Mouse (Mus musculus): ENCODE measurements around the gene Btbd2. TPM values are rescaled to one million over a fixed set of nuclear protein-coding genes. Genes with fewer than 3 reads are reported as not detected.

Gene Btbd2
- polyA plus RNA-seq, 1 experiment from 2014 or later, result 71.8 TPM

GRCm38 (mm10) chr10:80700038-80700504 is 43.2 kb upstream of the Btbd2 start:
- no peaks in the 10 kb centered on the region for H3K36me3 ChIP-seq (ENCODE audit: control insufficient read depth, insufficient read depth, low read length)
- no peaks in the 10 kb centered on the region for H3K9me3 ChIP-seq (replicated peaks; ENCODE audit: control insufficient read depth, low read length, poor library complexity, severe bottlenecking)
- no peak overlapping the region for H3K4me3 ChIP-seq (ENCODE audit: low read depth, low read length)
- no peak overlapping the region; the same call in 1 of the 2 replicates for H3K4me2 ChIP-seq (ENCODE audit: low read length)
- H3K9ac ChIP-seq (ENCODE audit: low read depth, low read length), result peak overlapping the region; percentile 16; the same call in 1 of the 2 replicates
- H3K4me1 ChIP-seq (ENCODE audit: control insufficient read depth, insufficient read depth, low read length), result peaks cover 29% of the 10 kb centered on the region
- 91% methylated on average over 7 of the region's 7 CpGs for WGBS
- no peak overlapping the region for H3K27ac ChIP-seq (ENCODE audit: low read length)
- H3K27me3 ChIP-seq (ENCODE audit: control insufficient read depth, insufficient read depth, low read depth, low read length), result no peaks in the 10 kb centered on the region
- no peak for ATAC-seq

- no peak overlapping the region for H3K27ac ChIP-seq (ENCODE audit: low read length)
- no peaks in the 10 kb centered on the region for H3K27me3 ChIP-seq (ENCODE audit: control insufficient read depth, insufficient read depth, low read depth, low read length)
- no peak overlapping the region for H3K4me2 ChIP-seq (ENCODE audit: low read length)
- ATAC-seq, result no peak
- peaks cover 23% of the 10 kb centered on the region for H3K4me1 ChIP-seq (ENCODE audit: control insufficient read depth, insufficient read depth, low read length)
- 94% methylated on average over 9 of the region's 9 CpGs for WGBS
- H3K36me3 ChIP-seq (ENCODE audit: control insufficient read depth, insufficient read depth, low read length), result no peaks in the 10 kb centered on the region; the same call in 1 of the 2 replicates
- no peaks in the 10 kb centered on the region for H3K9me3 ChIP-seq (replicated peaks; ENCODE audit: control insufficient read depth, low read length, poor library complexity, severe bottlenecking)
- no peak overlapping the region for H3K9ac ChIP-seq (ENCODE audit: low read depth, low read length)
- no peak overlapping the region for H3K4me3 ChIP-seq (ENCODE audit: low read depth, low read length)
These were observed 41.7 kb upstream of the Btbd2 start for GRCm38 (mm10) chr10:80698605-80699004.

- Histone ChIP-seq H3K27ac (ENCODE audit: low read length) (no peak overlapping the region), H3K4me2 (ENCODE audit: low read length) (no peak overlapping the region), H3K27me3 (ENCODE audit: control insufficient read depth, insufficient read depth, low read depth, low read length) (no peaks in the 10 kb centered on the region), H3K9me3 (replicated peaks; ENCODE audit: control insufficient read depth, low read length, poor library complexity, severe bottlenecking) (no peaks in the 10 kb centered on the region), H3K4me1 (ENCODE audit: control insufficient read depth, insufficient read depth, low read length) (peaks cover 15% of the 10 kb centered on the region), H3K36me3 (ENCODE audit: control insufficient read depth, insufficient read depth, low read length) (no peaks in the 10 kb centered on the region; the same call in 1 of the 2 replicates), H3K9ac (ENCODE audit: low read depth, low read length) (no peak overlapping the region), H3K4me3 (ENCODE audit: low read depth, low read length) (no peak overlapping the region)
- 69% methylated on average over 9 of the region's 9 CpGs for WGBS
- no peak for ATAC-seq
These were observed 40.9 kb upstream of the Btbd2 start for GRCm38 (mm10) chr10:80697812-80698211.

- Histone ChIP-seq H3K9ac (ENCODE audit: low read depth, low read length) (no peak overlapping the region), H3K36me3 (ENCODE audit: control insufficient read depth, insufficient read depth, low read length) (no peaks in the 10 kb centered on the region; the same call in 1 of the 2 replicates), H3K27ac (ENCODE audit: low read length) (no peak overlapping the region), H3K4me2 (ENCODE audit: low read length) (no peak overlapping the region), H3K4me3 (ENCODE audit: low read depth, low read length) (no peak overlapping the region), H3K9me3 (replicated peaks; ENCODE audit: control insufficient read depth, low read length, poor library complexity, severe bottlenecking) (no peaks in the 10 kb centered on the region), H3K4me1 (ENCODE audit: control insufficient read depth, insufficient read depth, low read length) (peaks cover 15% of the 10 kb centered on the region), H3K27me3 (ENCODE audit: control insufficient read depth, insufficient read depth, low read depth, low read length) (no peaks in the 10 kb centered on the region)
- ATAC-seq, result no peak
- WGBS, result 89% methylated on average over 8 of the region's 8 CpGs
These were observed 40.5 kb upstream of the Btbd2 start for GRCm38 (mm10) chr10:80697393-80697787.

GRCm38 (mm10) chr10:80696502-80697392 is 39.9 kb upstream of the Btbd2 start:
- Histone ChIP-seq H3K27ac (ENCODE audit: low read length) (no peak overlapping the region), H3K4me1 (ENCODE audit: control insufficient read depth, insufficient read depth, low read length) (peaks cover 15% of the 10 kb centered on the region), H3K4me2 (ENCODE audit: low read length) (no peak overlapping the region), H3K4me3 (ENCODE audit: low read depth, low read length) (no peak overlapping the region), H3K9ac (ENCODE audit: low read depth, low read length) (no peak overlapping the region), H3K27me3 (ENCODE audit: control insufficient read depth, insufficient read depth, low read depth, low read length) (no peaks in the 10 kb centered on the region), H3K9me3 (replicated peaks; ENCODE audit: control insufficient read depth, low read length, poor library complexity, severe bottlenecking) (no peaks in the 10 kb centered on the region), H3K36me3 (ENCODE audit: control insufficient read depth, insufficient read depth, low read length) (no peaks in the 10 kb centered on the region; the same call in 1 of the 2 replicates)
- 78% methylated on average over 11 of the region's 12 CpGs for WGBS
- ATAC-seq, result no peak

GRCm38 (mm10) chr10:80695801-80696501 is 39.1 kb upstream of the Btbd2 start:
- Histone ChIP-seq H3K9me3 (replicated peaks; ENCODE audit: control insufficient read depth, low read length, poor library complexity, severe bottlenecking) (no peaks in the 10 kb centered on the region), H3K27ac (ENCODE audit: low read length) (no peak overlapping the region), H3K27me3 (ENCODE audit: control insufficient read depth, insufficient read depth, low read depth, low read length) (no peaks in the 10 kb centered on the region), H3K4me2 (ENCODE audit: low read length) (no peak overlapping the region), H3K4me3 (ENCODE audit: low read depth, low read length) (no peak overlapping the region), H3K36me3 (ENCODE audit: control insufficient read depth, insufficient read depth, low read length) (peaks cover 3% of the 10 kb centered on the region; the same call in 1 of the 2 replicates), H3K4me1 (ENCODE audit: control insufficient read depth, insufficient read depth, low read length) (peaks cover 13% of the 10 kb centered on the region), H3K9ac (ENCODE audit: low read depth, low read length) (no peak overlapping the region)
- WGBS, result 72% methylated on average over 10 of the region's 10 CpGs
- no peak for ATAC-seq

GRCm38 (mm10) chr10:80695186-80695585 is 38.3 kb upstream of the Btbd2 start:
- no peak overlapping the region for H3K27ac ChIP-seq (ENCODE audit: low read length)
- ATAC-seq, result no peak
- 81% methylated on average over 2 of the region's 2 CpGs for WGBS

GRCm38 (mm10) chr10:80694159-80694938 is 37.5 kb upstream of the Btbd2 start:
- Histone ChIP-seq H3K4me2 (ENCODE audit: low read length) (no peak overlapping the region), H3K4me3 (ENCODE audit: low read depth, low read length) (no peak overlapping the region), H3K9me3 (replicated peaks; ENCODE audit: control insufficient read depth, low read length, poor library complexity, severe bottlenecking) (no peaks in the 10 kb centered on the region), H3K27ac (ENCODE audit: low read length) (no peak overlapping the region), H3K9ac (ENCODE audit: low read depth, low read length) (no peak overlapping the region), H3K4me1 (ENCODE audit: control insufficient read depth, insufficient read depth, low read length) (no peaks in the 10 kb centered on the region), H3K36me3 (ENCODE audit: control insufficient read depth, insufficient read depth, low read length) (peaks cover 17% of the 10 kb centered on the region), H3K27me3 (ENCODE audit: control insufficient read depth, insufficient read depth, low read depth, low read length) (no peaks in the 10 kb centered on the region)
- ATAC-seq, result no peak
- WGBS, result 88% methylated on average over 13 of the region's 13 CpGs

More at GRCm38 (mm10) chr10:80695186-80695585, 38.3 kb upstream of the Btbd2 start:
- peaks cover 6% of the 10 kb centered on the region for H3K4me1 ChIP-seq (ENCODE audit: control insufficient read depth, insufficient read depth, low read length)
- no peak overlapping the region for H3K4me2 ChIP-seq (ENCODE audit: low read length)
- H3K9me3 ChIP-seq (replicated peaks; ENCODE audit: control insufficient read depth, low read length, poor library complexity, severe bottlenecking), result no peaks in the 10 kb centered on the region
- no peak overlapping the region for H3K4me3 ChIP-seq (ENCODE audit: low read depth, low read length)
- peaks cover 8% of the 10 kb centered on the region for H3K36me3 ChIP-seq (ENCODE audit: control insufficient read depth, insufficient read depth, low read length)
- no peaks in the 10 kb centered on the region for H3K27me3 ChIP-seq (ENCODE audit: control insufficient read depth, insufficient read depth, low read depth, low read length)
- H3K9ac ChIP-seq (ENCODE audit: low read depth, low read length), result no peak overlapping the region
